Mouse (Mus musculus): ENCODE measurements at regions not wholly inside any gene's neighbourhood (a gene's known extent, or its start where the extent isn't known, plus 50 kb on each side); places are given as distances from the start of the nearest gene placed in this dataset.

DNA sequence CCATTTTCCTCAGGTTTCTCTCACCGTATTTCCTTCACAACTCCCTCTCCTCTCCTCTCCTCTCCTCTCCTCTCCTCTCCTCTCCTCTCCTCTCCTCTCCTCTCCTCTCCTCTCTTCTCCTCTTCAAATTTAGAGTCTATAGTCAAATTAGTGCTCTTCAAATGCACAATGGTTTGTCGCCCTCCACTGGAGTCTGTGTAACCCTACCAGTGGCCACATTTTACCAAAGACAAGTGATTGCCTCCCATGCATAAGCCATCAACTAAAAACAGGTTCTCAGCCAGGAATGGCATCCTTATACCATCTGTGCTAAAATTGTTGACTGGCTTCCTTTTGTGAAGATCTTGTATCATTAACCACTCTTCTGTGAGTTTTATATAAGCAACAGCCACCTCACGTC lies 979.5 kb upstream of the Adam24 start:
- peak; percentile 2 for DNase-seq

GRCm38 (mm10) chr8:39705843-39706242 lies 969.0 kb upstream of the Adam24 start:
- DNase-seq: no peak

- no peak for DNase-seq
Observed at GRCm38 (mm10) chr8:39742377-39742776, 932.5 kb upstream of the Adam24 start.

DNA sequence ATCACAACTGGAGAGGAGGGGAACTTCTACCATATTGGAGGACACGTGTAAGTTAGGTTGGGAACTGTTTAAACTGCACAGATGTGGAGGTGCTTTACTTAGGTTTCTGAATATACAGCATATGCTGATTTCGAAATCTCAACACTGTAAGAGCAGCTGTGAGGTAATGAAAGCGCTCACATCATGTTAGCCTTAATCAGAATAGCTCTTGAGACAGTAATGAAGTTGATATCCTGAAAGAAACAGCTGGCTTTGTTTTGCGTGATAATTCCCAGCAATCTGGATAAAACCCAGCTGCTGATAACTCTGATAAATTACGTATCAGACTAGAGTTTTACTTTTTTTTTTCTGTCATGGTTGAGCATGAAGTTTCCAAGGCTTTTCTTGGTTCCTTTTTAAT lies 928.7 kb upstream of the Adam24 start:
- DNase-seq: no peak

DNA sequence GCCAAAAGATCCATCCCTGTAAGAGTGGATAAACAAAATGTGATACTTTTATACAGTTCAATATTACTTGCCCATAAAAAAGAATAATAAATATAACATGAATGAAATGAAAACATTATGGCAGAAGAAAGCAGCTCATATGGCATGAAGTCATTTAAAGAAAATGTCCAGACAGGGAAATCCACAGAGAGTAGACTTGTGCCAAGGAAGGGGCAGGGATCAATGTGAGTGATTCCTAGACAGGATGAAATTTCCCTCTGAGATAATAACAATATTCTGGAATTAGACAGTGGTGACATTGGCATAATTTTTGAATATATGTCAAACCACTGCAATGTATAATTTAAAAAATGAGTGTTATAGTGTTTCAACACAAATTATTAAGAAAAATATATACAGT lies 915.0 kb upstream of the Adam24 start:
- no peak for DNase-seq

GRCm38 (mm10) chr8:39779449-39779848 lies 895.4 kb upstream of the Adam24 start:
- no peak for DNase-seq

DNA sequence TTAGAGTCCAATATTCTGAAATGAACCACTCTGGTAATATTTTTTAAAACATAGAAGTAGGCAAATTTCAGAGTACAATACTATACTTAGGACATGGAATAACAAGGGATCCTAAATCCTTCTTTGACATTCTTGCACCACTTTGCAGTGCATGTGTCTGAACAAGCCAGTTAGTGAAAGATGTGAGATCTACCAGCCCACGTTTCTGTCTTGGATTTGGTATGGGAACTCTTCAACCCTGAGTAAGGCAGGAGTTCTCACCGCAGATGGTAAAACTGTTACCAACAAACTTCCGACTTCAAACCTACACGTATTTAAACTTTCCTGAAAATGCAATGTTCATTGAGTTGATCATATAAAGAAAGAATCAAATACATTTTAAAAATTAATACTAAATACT lies 894.7 kb upstream of the Adam24 start:
- DNase-seq: no peak

DNA sequence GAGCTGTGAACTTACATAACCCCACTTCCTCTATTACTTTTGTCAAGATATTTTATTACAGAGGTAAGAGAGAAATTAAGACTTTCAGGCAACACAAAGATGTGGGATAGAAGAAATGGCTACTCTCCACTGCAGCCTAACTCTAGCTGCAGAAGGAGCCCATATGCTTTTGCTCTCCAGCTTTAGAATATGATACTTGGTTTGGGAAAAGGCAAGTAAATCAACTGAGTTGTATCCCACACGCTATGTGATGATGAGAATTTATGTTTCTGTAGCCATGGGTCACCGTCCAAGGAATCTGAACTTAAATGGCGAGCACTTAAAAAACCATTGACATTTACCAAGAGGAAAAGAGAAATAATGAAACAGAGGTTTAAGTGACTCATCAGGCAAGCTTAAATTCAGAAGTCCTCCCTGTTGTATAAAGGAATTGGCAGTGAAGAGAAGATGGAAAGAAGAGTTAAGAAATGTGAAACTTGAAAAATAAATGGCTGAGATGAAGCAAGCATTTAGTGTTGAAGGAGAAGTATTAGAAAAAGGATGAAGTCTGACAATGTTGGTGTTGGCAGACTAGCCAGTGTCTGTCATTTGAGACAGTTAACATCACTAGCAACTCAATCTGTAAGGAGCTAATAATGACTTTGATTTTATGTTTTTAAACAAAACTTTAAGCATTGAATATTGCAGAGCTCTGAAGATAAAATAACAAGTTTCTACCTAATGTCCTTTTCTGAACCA lies 893.3 kb upstream of the Adam24 start:
- DNase-seq: no peak

GRCm38 (mm10) chr8:39782162-39782530 lies 892.7 kb upstream of the Adam24 start:
- DNase-seq: no peak
